Mouse (Mus musculus): ENCODE results near the gene Cldn34a. TPM values are rescaled to one million over a fixed set of nuclear protein-coding genes. Genes with fewer than 3 reads are reported as not detected.

Cldn34a gene
- not detected in 2 replicates for polyA plus RNA-seq (2012; rRNA removed; ENCODE audit: low replicate concordance)

DNA sequence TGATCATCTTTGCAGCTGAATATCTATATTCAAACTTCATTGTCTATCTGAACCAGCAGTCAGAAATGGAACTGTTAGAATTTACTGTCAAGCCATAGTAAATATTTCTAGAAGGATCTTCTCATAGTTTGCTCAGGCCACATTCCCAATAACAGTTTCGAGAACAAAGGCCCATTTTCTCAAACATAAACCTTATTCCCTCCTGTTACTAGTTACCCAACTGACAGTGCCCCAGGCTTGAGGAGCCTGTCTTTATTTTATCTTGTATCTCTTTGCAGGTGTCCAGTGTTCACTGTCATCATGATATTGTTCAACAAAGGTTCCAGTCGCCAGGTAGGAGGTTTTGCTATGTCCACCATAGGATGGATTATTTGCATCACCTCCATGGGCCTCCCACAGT lies at the start of gene Cldn34a:
Cldn34a (plus strand) TSS at position 301 of the 400 bp plus-strand sequence.

Other genes starting within 250 kb of the Cldn34a start
- gene Kantr, start 235.8 kb upstream of the Cldn34a start, polyA plus RNA-seq (2012; rRNA removed; ENCODE audit: low replicate concordance): 5.6 and 7.9 TPM in 2 replicates
- gene Tspyl2, start 220.9 kb upstream of the Cldn34a start, polyA plus RNA-seq (2012; rRNA removed; ENCODE audit: low replicate concordance): 36.6 and 63.1 TPM in 2 replicates
- gene Gpr173, start 194.6 kb upstream of the Cldn34a start, polyA plus RNA-seq (2012; rRNA removed; ENCODE audit: low replicate concordance): 2.9 and 9.9 TPM in 2 replicates
- gene Shroom2, start 206.1 kb downstream of the Cldn34a start, polyA plus RNA-seq (2012; rRNA removed; ENCODE audit: low replicate concordance): 1.4 and 7.0 TPM in 2 replicates
- 0.18 TPM in 1 of 2 replicates, not detected in the other for gene Gpr143, start 218.6 kb downstream of the Cldn34a start, polyA plus RNA-seq (2012; rRNA removed; ENCODE audit: low replicate concordance)